Mouse (Mus musculus): ENCODE data around the gene Prkci.

DNA sequence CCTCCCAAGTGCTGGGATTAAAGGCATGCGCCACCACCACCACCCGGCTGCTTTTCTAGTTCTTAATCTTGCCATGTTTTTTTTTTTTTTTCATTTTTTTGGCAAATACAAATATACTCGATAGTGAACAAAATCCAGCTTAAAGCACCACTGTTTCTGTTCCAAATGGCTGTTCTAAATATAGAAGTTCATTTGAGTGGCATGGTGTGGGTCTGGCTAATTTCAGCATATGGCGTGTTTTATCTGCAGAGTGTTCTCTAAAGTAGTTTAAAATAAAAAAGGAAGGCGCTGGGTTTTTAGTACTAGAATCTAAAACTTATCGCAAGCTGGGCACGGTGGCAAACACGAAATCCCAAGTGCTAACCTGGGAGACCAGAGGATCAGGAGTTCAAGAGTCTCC, 59.3 kb downstream of the Prkci start:
- TF ChIP-seq POLR2A (IDR thresholded peaks at IDR 0.05; ENCODE audit: insufficient read depth, low read length), result no peak
- no peak for TF ChIP-seq CTCF (IDR thresholded peaks at IDR 0.05; ENCODE audit: low read depth, low read length)
- no peak for TF ChIP-seq EP300 (IDR thresholded peaks at IDR 0.05; ENCODE audit: insufficient read depth, low read depth, low read length)
